Mouse (Mus musculus) spleen, postnatal 10 days (tissue): Measurements from ENCODE around the gene Zbtb22.
A peak's percentile ranks its signal among the peaks of the same experiment; 100 is the strongest.
"Not testable (repeated sequence)": the region's sequence is repeated elsewhere in the genome, so short reads cannot be mapped to it uniquely, and the experiment has no call there.

Source experiments
- DNase-seq, 2 experiments: peaks; one replicate each; pipeline ENCODE4 v3.0.0; 2021 to 2022; ENCODE audit warnings: low spot score in 2 of 2

Zbtb22 gene

DNA sequence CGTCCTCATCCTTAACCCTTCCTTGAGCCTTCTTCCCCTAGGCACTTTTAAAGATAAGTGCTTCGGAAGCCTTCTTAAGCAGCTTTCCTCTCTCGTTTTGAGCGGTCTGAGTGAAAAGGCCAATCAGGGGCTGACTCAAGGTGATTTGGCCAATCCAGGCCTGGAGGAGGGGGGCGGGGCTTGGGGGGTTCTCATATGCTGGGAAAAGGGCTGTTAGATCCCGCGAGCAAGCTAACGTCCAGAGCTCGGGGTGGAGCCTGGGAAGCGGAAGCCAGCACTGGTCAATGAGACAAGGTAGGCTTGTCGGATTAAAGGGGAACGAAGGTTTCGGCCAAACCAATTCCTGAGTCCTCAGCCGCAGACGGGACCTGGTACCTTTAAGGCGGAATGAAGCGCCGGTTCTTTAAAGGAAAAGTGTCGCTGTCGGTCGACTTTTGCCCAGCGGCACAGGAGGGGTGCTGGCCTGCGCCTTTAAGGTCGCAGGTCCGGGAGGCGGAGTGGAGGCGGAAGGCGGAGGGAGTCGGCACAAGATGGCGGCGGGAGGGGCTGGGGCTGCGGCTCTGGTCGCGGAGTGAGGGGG is at the start of gene Zbtb22, which contains the start of gene Tapbp:
Zbtb22 (plus strand) TSS at position 234 of the 580 bp plus-strand sequence.
Tapbp (plus strand) TSS at position 229 of the 580 bp plus-strand sequence.
- DNase-seq = peak; percentile 89 to 95

DNA sequence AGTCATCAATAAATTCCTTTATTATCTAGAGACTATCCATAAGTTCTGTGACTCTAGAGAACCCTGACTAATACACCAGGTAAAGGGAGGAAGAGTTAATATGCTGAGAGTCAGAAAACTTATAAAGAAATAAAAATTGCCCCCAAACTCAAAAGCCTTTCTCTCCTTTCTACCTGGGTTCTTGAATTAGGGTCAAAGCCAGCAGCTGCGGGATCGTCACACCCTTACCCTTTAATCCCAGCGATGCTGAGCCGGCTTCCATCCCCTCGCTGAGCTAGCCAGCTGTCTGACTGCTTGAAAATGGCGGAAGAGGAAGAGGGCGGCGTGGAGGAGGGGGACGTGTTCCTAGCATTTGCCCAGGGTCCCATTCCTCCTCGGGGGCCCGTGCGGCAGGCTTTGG is 42.2 kb upstream of the Zbtb22 start, which contains the start of gene Gm7029:
Gm7029 (plus strand) TSS at position 301 of the 400 bp plus-strand sequence.
- DNase-seq = not testable (repeated sequence)

DNA sequence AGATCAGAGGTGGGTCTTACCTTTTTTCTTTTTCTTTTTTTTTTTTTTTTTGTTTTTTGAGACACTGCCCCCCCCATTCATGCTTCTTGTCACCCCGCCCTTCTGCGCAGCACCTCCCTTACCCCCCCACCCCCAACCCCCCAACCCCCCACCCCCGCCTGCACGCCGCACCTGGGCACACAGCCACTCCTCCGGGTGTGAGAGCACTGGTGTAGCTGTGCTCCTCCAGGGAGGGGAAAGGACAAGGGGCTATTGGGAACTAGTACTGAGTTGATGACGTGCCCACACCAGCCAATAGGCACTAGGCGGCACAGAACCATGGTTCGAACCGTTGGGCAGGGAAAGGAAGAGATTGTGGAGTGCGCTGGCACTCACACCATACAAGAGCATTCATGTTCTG is 41.3 kb upstream of the Zbtb22 start:
- DNase-seq = no peak

DNA sequence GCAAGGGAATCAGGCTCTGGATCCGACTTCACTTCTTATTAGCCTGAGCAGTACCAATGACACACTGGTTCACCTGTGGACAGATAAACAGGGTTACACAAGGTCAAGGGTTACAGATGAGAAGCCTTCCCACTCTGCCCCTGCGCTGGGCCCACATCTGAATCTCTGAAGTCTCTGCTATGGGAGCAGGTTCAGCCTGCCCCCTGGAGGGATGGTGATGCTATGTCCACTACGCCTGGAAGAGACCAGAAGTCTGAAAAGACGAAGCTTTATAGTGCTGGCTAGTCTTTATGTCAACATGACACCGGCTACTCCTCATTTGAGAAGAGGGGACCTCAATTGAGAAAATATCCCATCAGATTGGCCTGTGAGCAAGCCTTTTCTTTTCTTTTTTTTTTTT is 39.9 kb upstream of the Zbtb22 start:
- peak in 1 of 2 experiments; percentile 39 for DNase-seq

DNA sequence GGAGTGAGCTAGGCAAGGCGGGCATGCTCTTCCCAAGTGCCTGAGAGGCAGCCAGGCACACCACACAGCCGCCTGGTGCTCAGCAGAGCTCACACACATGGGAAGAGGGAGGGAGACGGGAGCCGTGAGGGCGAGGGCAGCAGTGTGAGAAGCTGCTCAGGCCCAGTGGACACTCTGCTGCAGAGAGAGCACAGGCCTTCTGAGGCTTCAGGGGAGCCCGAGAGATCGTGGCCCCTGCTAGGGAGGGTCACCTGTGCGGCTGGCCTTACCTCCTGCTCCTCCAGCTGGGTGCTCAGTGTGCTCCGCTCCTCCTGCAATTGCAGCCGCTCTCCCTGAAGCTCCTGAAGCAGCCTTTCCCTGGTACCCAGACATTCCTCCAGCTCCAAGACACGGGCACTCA is 31.4 kb upstream of the Zbtb22 start:
- not testable (repeated sequence) for DNase-seq

DNA sequence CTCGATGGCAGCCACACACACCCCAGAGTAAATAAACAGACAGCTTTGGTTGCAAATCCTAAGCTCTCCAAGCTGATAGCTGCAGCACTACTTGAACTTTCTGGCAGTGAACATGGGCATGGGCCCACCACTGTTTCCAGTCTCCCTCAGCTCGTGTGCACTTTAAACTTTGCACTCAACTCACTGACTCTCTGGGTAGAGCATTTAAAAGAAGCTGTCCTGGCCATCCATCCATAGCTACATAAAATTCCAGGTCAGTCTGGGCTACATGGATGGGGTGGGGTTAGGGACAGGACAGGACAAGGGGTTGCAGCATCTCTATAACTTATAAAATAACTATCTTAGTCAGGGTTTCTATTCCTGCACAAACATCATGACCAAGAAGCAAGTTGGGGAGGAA is 27.9 kb upstream of the Zbtb22 start:
- DNase-seq = not testable (repeated sequence)

DNA sequence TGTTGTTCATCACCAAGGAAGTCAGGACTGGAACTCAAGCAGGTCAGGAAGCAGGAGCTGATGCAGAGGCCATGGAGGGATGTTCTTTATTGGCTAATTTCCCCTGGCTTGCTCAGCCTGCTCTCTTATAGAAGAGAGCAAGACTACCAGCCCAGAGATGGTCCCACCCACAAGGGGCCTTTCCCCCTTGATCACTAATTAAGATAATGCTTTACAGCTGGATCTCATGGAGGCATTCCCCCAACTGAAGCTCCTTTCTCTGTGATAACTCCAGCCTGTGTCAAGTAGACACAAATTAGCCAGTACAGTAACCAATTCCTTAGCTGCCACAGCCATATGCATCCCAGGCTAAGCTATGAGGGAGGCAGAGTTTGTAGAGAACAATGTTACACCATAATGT is 27.5 kb upstream of the Zbtb22 start:
- not testable (repeated sequence) for DNase-seq

DNA sequence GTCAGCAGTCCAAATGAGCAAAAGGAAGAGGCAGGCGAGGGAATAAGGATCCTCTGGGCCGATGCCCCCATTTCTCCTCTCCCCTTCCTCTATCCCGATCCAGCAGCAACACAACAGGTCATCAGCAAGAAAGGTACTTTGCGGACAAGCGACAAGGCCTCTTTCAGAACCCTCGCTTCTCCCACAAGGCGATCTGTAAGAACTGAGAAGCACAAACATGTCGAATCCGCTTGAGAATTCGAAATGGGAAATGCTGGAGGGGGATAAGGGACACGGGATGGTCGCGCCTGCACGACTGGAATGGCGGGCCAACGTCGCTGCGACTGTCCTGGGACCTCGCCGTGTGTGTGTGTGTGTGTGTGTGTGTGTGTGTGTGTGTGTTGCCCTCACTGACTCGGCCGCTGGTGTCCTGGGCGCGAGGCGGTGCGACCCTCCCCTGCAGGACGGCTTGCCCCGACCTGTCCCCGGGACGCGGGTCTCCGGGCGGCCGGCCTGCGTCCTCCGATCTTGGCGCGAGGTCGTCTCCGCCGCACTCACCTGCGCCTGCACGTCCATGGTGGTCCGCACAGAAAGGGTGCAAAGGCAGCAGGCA is 25.7 kb upstream of the Zbtb22 start:
- not testable (repeated sequence) for DNase-seq

DNA sequence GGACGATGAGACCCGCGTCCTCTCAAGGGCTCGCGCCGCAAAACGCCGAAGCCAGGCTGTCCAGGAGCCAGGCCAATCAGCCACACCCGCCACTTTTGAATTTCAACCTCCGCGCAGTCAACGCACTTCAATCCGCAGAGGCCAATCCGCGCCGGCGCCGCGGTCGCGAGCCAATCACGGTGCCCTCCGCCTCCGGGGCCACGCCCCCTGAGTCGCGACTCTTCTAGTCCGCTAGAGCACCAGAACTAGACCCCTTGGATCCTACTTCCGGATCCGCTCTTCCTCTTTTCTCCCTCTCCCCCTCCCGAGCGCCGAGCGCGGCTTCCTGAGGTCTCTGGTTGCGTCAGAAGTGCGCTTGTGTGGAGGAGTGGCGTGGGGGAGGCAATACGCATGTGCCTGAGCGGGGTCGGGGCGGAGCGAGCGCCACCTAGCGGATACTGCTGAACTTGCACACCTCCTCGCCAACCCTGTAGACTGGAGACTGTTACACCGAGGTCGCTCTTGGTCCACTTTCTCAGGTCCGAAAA is 25.1 kb upstream of the Zbtb22 start, which contains the start of gene Kifc1:
Kifc1 (minus strand) TSS at position 129 of the 527 bp plus-strand sequence.
- DNase-seq = peak; percentile 99

DNA sequence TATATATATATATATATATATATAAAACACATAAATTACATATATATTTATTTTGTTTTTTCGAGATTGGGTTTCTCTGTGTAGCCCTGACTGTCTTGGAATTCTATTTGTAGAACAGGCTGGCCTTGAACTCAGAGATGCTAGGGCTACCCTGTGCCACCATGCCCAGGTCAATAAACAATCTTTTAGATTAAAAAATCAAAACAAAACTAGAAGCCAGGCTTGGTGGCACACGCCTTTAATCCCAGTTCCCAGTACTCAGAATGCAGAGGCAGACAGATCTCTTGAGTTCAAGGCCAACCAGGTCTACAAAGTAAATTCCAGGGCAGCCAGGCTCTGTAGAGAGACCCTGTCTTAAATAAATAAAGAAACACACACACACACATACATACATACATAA is 24.3 kb upstream of the Zbtb22 start:
- no peak for DNase-seq

DNA sequence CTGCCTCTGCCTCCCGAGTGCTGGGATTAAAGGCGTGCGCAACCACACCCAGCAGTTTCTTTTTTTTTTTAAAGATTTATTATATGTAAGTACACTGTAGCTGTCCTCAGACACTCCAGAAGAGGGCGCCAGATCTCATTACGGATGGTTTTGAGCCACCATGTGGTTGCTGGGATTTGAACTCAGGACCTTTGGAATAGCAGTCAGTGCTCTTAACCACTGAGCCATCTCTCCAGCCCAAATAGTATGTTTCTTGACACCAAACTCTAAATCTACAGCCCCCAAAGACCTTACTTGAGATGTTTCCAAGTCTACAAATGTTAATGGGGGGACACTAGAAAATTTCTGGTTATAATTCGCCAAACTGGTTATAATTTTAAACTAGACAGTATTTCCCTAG is 23.8 kb upstream of the Zbtb22 start:
- DNase-seq = not testable (repeated sequence)

DNA sequence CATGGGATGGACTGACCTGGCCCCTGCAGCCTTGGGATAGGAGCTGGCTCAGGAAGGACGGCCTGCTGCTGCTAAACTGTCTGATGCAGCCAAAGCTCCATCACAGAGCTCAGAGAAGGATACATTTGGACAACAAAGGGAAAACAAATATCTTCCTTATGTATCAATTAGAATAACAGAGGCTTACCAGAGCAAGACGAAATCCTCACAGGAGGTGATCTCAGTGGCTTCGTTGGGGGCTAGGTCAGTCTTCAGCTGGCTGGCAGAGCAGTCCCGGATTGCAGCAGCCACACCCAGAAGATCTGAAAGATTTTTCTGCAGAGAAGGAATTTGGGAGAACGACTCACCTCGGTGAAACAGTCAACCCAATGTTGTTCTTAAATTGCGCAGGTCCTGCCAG is 23.3 kb upstream of the Zbtb22 start:
- no peak for DNase-seq

DNA sequence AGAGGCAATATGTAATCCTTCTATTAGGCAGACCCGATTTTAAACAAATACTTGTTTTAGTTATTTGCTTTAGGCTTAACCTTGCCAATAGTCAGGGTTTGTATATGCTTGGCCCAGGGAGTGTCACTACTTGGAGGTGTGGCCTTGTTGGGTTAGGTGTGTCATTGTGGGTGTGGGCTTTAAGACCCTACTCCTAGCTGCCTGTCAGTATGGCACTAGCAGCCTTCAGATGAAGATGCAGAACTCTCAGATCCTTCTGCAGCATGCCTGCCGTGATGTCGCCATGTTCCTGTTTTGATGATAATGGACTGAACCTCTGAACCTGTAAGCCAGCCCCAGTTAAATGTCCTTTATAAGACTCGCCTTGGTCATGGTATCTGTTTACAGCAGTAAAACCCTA is 22.7 kb upstream of the Zbtb22 start:
- not testable (repeated sequence) for DNase-seq

DNA sequence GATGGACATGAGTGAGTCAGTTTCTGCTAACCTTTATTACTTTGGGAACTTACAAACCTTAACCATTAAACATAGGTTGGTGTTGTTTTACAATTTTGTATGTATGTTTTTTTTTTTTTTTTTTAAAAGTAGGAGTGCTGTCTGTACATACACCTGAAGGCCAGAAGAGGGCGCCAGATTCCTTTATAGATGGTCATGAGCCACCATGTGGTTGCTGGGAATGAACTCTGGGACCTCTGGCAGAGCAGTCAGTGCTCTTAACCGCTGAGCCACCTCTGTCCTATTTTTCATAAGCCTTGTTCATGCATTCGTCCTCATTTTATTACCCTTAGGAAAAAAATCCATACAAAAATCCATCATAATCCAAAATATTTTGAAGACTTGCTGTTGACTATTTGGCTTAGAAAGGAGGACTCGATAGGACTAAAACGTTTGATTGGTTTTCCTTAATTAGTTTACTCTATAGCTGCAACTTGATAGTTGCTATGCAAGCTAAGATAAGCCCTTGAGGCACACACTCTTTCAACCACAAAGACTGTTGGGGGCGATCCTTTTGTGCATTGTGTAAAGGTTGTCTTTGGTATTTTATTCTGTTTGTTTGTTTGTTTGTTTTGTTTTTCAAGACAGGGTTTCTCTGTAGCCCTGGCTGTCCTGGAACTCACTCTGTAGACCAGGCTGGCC is 18.4 kb upstream of the Zbtb22 start:
- DNase-seq = peak in 1 of 2 experiments; percentile 76

DNA sequence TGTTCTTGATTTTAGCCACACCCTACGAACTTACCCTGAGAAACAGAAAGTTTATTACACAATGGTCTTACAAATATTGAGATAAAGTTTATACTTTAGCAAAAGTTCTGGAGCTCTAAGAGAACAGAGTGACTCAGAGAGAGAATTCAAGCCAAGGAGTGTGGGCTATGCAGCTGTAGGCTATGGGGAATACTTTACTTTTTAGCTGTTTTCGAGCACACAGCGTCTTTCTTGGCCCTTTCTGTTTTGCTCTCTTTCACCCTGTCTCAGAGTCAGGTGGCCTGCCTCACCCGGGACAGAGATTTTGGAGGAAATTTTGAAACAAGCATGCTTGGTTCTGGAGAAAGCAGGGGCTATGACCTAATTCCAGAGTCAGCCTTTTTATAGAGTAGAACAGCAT is 17.5 kb upstream of the Zbtb22 start:
- not testable (repeated sequence) for DNase-seq

DNA sequence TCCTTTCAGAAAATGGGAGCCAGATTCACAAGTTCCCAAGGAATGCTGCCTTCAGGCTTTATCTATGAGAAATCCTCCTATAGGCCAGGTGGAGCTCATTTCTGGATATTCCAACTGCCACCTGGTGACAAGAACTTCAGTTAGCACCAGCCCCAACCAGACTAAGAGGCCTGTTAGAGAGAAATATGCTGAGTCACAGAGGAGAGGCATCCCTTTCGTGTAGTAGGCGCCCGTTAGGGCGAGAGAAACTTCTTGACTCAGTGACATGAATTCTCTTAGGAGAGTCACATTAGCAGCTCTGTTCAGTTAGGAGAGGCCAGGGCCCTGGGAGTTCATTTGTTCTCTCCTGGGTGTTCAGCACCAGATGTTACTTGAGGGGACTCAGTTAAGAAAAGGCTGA is 16.1 kb upstream of the Zbtb22 start:
- DNase-seq = peak in 1 of 2 experiments; percentile 34

DNA sequence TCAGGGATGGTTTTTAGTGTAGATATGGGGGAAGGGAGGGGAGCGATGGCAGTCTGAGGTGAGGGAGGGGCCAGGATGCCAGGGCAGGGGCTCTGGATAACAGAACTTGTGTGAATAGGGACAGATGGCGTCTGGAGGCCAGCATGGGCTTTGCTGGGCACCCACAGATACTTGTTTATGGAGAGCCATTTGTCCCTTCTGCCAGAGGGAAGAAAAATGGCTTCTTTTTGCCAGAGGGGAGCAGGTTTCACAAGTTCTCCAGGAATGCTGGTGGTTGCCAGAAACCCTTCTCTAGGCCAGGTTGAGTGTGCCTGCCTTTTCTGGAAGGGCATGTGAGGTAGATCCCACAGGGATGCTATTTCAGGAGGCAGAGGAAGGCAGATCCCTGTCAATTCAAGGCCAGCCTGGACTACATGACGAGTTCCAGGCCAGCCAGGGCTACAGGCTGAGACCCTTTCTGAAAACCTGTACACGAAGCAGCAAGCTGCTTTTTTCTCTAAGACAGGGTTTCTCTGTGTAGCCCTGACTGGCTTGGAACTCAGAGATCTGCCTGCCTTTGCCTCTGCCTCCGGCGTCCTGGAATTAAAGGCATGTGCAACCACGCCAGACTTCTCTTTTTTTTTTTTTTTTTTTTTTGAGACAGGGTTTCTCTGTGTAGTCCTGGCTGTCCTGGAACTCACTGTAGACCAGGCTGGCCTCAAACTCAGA is 15.3 kb upstream of the Zbtb22 start:
- DNase-seq = no peak

DNA sequence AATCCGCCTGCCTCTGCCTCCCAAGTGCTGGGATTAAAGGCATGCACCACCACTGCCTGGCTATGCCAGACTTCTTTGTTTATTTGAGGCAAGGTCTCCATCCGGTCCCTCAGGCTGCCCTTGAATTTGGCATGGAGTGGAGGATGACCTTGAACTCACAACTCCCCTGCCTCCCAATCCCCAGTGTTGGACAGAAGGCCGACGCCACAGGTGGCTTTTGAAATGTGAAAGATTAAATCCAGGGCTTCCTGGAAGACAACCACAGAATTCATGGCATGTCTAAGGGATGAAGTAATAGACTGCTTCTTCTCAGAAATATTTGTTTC is 14.8 kb upstream of the Zbtb22 start:
- DNase-seq = no peak

DNA sequence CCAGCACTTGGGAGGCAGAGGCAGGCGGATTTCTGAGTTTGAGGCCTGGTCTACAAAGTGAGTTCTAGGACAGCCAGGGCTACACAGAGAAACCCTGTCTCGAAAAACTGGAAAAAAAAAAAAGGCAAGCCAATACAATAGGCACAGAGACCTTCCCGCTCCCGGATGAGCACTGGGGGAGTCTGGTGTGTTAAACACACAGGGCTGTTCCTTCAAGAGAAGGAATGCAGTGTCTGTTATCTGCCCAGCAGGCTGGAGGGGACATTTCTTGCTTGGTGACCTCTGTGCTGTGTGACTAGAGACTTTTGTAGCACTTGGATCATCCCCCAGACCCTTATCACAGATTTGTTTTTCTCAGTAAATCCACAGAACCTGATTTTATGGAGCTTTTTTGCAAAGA is 14.1 kb upstream of the Zbtb22 start:
- no peak for DNase-seq

DNA sequence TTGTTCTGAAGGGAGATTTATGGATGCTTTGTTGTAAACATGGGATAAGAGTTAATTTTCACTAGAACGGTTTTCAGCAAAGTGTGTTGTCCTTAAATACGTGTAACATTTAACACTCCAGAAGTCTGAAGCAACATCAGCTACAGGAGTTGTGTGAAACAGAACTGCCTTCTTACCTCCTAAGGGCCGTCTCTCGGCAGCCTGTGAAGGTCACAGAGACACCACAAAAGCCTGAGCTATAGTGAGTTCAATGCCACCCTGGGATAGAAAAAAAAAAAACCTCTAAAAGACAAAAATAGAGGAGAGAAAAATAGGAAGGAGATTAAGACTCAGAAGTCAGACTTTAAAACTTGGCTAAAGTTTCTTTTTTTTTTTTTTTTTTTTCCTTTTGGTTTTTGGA is 13.6 kb upstream of the Zbtb22 start:
- no peak for DNase-seq

DNA sequence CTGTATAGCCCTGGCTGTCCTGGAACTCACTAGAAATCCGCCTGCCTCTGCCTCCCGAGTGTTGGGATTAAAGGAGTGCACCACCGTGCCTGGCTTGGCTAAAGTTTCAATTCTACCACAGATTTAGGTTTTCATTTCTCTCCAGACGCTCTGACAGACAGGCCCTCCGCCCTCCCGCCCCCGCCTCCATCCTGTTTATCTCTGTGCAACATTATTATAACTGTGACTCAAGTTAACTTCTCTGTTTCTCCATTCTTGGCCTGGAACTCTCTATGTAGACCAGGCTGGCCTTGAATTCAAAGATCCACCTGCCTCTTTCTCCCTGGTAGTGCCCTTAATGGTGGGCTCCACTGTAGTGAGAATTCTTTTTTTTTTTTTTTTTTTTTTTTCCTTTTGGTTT is 13.2 kb upstream of the Zbtb22 start:
- no peak for DNase-seq
